Mouse (Mus musculus) erythroblast, embryonic 14.5 days (primary cell): Measurements from ENCODE around the gene Tmprss11a. TPM values are rescaled to one million over a fixed set of nuclear protein-coding genes. Genes with fewer than 3 reads are reported as not detected.

ENCODE experiments used
- H3K27me3 ChIP-seq: 2 replicates; pipeline ENCODE4 v1.6.1; 2012; ENCODE audit warnings: inconsistent platforms; ENCODE audit not compliant: control insufficient read depth
- H3K36me3 ChIP-seq: 2 replicates; pipeline ENCODE4 v1.6.1; 2012; ENCODE audit warnings: mild to moderate bottlenecking, inconsistent platforms; ENCODE audit not compliant: control insufficient read depth
- H3K4me1 ChIP-seq: 2 replicates; pipeline ENCODE4 v1.6.1; 2012; ENCODE audit warnings: inconsistent platforms; ENCODE audit not compliant: control insufficient read depth
- H3K4me3 ChIP-seq: replicated peaks from 2 replicates; pipeline ENCODE3; 2012; ENCODE audit warnings: moderate library complexity, mild to moderate bottlenecking, inconsistent platforms
- H3K9me3 ChIP-seq: 2 replicates; pipeline ENCODE4 v1.6.1; 2012; ENCODE audit warnings: low read length, inconsistent platforms, mixed read lengths; ENCODE audit not compliant: control insufficient read depth
- GATA1 ChIP-seq: IDR thresholded peaks from 2 replicates; pipeline ENCODE4 v1.6.1; 2012; ENCODE audit warnings: low read length, inconsistent platforms, mixed read lengths
- TAL1 ChIP-seq: IDR thresholded peaks from 3 replicates; pipeline ENCODE4 v1.6.1; 2012; ENCODE audit warnings: low read length, inconsistent platforms, mixed read lengths
- polyA plus RNA-seq: library from polyadenylated mRNA; stranded (reverse); fragments of >175 nt; gene quantifications from 2 replicates; pipeline ENCODE4 v1.2.3, GENCODE M21; 2012

Tmprss11a gene
- polyA plus RNA-seq, result not detected in 2 replicates

GRCm38 (mm10) chr5:86468890-86469289 lies at the start of gene Tmprss11a:
Gene Tmprss11a (minus strand): TSS chr5:86468990.
- H3K9me3 ChIP-seq, result peaks cover 2% of the 10 kb centered on the region; the same call in 1 of the 2 replicates
- H3K27me3 ChIP-seq, result no peaks in the 10 kb centered on the region
- no peak within 1 kb of the TSS for H3K4me3 ChIP-seq
- no peaks in the 10 kb centered on the region for H3K4me1 ChIP-seq
- no peak for TF ChIP-seq TAL1
- TF ChIP-seq GATA1, result no peak
- no peaks in the 10 kb centered on the region for H3K36me3 ChIP-seq

GRCm38 (mm10) chr5:86518500-86518899 lies 49.7 kb upstream of the Tmprss11a start, which contains the start of gene Tmprss11g:
Gene Tmprss11g (minus strand): TSS chr5:86518600.
- no peaks in the 10 kb centered on the region; the same call in 1 of the 2 replicates for H3K9me3 ChIP-seq
- TF ChIP-seq GATA1 (no peak), TAL1 (no peak)
- H3K4me3 ChIP-seq, result no peak within 1 kb of the TSS
- no peaks in the 10 kb centered on the region for H3K36me3 ChIP-seq
- H3K27me3 ChIP-seq, result no peaks in the 10 kb centered on the region
- no peaks in the 10 kb centered on the region for H3K4me1 ChIP-seq

- Histone ChIP-seq H3K9me3 (no peaks in the 10 kb centered on the region; the same call in 1 of the 2 replicates), H3K4me3 (no peak overlapping the region), H3K4me1 (no peaks in the 10 kb centered on the region), H3K27me3 (no peaks in the 10 kb centered on the region), H3K36me3 (no peaks in the 10 kb centered on the region)
- TF ChIP-seq GATA1 (no peak), TAL1 (no peak)
Observed at GRCm38 (mm10) chr5:86511538-86511937, 42.7 kb upstream of the Tmprss11a start.

- TF ChIP-seq GATA1 (no peak), TAL1 (no peak)
Observed at GRCm38 (mm10) chr5:86493453-86493852, 24.7 kb upstream of the Tmprss11a start.

GRCm38 (mm10) chr5:86482562-86482961 lies 13.8 kb upstream of the Tmprss11a start:
- H3K27me3 ChIP-seq, result no peaks in the 10 kb centered on the region
- no peaks in the 10 kb centered on the region for H3K36me3 ChIP-seq
- TF ChIP-seq TAL1 (no peak), GATA1 (no peak)
- H3K4me3 ChIP-seq, result no peak overlapping the region
- no peaks in the 10 kb centered on the region for H3K4me1 ChIP-seq
- no peaks in the 10 kb centered on the region for H3K9me3 ChIP-seq

More at GRCm38 (mm10) chr5:86493453-86493852, 24.7 kb upstream of the Tmprss11a start:
- Histone ChIP-seq H3K27me3 (no peaks in the 10 kb centered on the region), H3K36me3 (no peaks in the 10 kb centered on the region), H3K4me1 (no peaks in the 10 kb centered on the region), H3K4me3 (no peak overlapping the region), H3K9me3 (peaks cover 6% of the 10 kb centered on the region; the same call in 1 of the 2 replicates)

GRCm38 (mm10) chr5:86482031-86482430 lies 13.2 kb upstream of the Tmprss11a start:
- Histone ChIP-seq H3K9me3 (no peaks in the 10 kb centered on the region), H3K36me3 (no peaks in the 10 kb centered on the region), H3K4me3 (no peak overlapping the region), H3K4me1 (no peaks in the 10 kb centered on the region), H3K27me3 (no peaks in the 10 kb centered on the region)
- no peak for TF ChIP-seq TAL1
- TF ChIP-seq GATA1, result no peak

- TF ChIP-seq GATA1 (no peak), TAL1 (no peak)
- Histone ChIP-seq H3K4me1 (no peaks in the 10 kb centered on the region), H3K9me3 (no peaks in the 10 kb centered on the region), H3K4me3 (no peak overlapping the region), H3K36me3 (no peaks in the 10 kb centered on the region), H3K27me3 (no peaks in the 10 kb centered on the region)
Observed at GRCm38 (mm10) chr5:86473859-86474258, 5.1 kb upstream of the Tmprss11a start.

- Histone ChIP-seq H3K27me3 (no peaks in the 10 kb centered on the region), H3K9me3 (no peaks in the 10 kb centered on the region), H3K36me3 (no peaks in the 10 kb centered on the region), H3K4me1 (no peaks in the 10 kb centered on the region), H3K4me3 (no peak overlapping the region)
- no peak for TF ChIP-seq TAL1
- TF ChIP-seq GATA1, result no peak
Observed at GRCm38 (mm10) chr5:86439306-86439705, 29.5 kb downstream of the Tmprss11a start.

- Histone ChIP-seq H3K36me3 (no peaks in the 10 kb centered on the region), H3K4me3 (no peak overlapping the region), H3K4me1 (no peaks in the 10 kb centered on the region), H3K9me3 (no peaks in the 10 kb centered on the region), H3K27me3 (no peaks in the 10 kb centered on the region)
- TF ChIP-seq TAL1, result no peak
- no peak for TF ChIP-seq GATA1
Observed at GRCm38 (mm10) chr5:86438548-86438947, 30.2 kb downstream of the Tmprss11a start.

- TF ChIP-seq GATA1 (no peak), TAL1 (no peak)
- Histone ChIP-seq H3K4me3 (no peak overlapping the region), H3K4me1 (no peaks in the 10 kb centered on the region), H3K36me3 (no peaks in the 10 kb centered on the region), H3K9me3 (no peaks in the 10 kb centered on the region), H3K27me3 (no peaks in the 10 kb centered on the region)
Observed at GRCm38 (mm10) chr5:86432697-86433096, 36.1 kb downstream of the Tmprss11a start.
